Mouse (Mus musculus) spleen, adult 2 months (tissue): ENCODE data around the gene Dusp11.
"Not testable (repeated sequence)": the region's sequence is repeated elsewhere in the genome, so short reads cannot be mapped to it uniquely, and the experiment has no call there.

Experiments used
- CTCF ChIP-seq: fragments of 200-500 bp; IDR thresholded peaks from 2 replicates; pipeline ENCODE4 v1.5.1; 2011; ENCODE audit warnings: mild to moderate bottlenecking, inconsistent platforms; ENCODE audit not compliant: insufficient read depth, insufficient read length, insufficient replicate concordance; ENCODE audit errors: extremely low read depth
- POLR2A ChIP-seq: fragments of 200-500 bp; IDR thresholded peaks from 2 replicates; pipeline ENCODE4 v1.6.1; 2011; ENCODE audit warnings: low read depth, low read length, inconsistent platforms

DNA sequence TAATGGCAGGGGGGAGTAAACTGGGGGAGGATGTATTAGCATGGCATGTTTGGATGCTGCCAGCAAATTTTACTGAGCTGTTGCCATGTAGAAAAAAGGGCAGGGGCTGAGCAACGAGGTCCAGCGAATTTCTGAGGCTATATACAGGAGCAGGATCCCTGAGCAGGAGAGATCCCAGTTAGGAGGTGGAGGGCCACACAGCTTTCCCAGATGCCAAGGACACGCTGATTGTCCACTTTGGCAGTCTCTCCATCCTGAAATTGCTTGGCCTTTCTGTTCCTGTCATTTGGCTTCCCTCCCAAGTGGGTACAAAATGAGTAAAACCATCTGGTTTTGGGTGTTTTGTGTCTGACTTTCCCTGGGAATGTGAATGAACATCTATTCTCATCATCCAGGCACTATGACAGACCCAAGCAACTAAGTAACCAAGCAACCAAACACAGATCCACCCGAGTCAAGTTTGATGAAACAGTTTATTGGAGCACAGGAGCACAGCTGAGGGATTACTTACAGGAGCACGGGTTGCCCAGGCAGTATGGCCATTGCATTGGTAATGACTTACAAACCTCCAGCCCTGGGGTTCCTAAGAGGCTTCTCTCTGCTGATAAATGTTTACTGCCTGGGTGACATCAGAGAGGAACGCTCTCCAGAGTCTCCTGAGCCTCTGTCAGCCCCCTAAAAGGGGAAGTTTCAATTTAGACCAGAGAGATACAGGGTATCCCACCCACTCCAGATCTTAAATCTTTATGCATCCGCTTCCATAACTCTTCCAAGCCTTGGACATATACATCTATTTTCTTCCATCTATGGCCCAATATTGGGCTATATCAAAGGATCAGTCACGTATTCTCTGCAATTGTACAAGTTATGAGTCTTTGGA, 62.6 kb downstream of the Dusp11 start:
- TF ChIP-seq CTCF, POLR2A: not testable (repeated sequence)
